Mouse (Mus musculus): Measurements from ENCODE around the gene Rbm43.

Rbm43 gene

GRCm38 (mm10) chr2:51914532-51914931 is 20.4 kb downstream of the Rbm43 start:
- DNase-seq (ENCODE audit: low spot score in 2 of 2), result no peak

GRCm38 (mm10) chr2:51912740-51913139 is 22.2 kb downstream of the Rbm43 start:
- no peak for DNase-seq (ENCODE audit: low spot score in 2 of 2)

GRCm38 (mm10) chr2:51911864-51912263 is 23.1 kb downstream of the Rbm43 start:
- no peak for DNase-seq (ENCODE audit: low spot score in 2 of 2)

GRCm38 (mm10) chr2:51907538-51908110 is 27.3 kb downstream of the Rbm43 start:
- no peak for DNase-seq (ENCODE audit: low spot score in 2 of 2)

- no peak for DNase-seq (ENCODE audit: low spot score in 2 of 2)
Measured at GRCm38 (mm10) chr2:51905637-51906036, 29.3 kb downstream of the Rbm43 start.

GRCm38 (mm10) chr2:51892411-51892901 is 42.5 kb downstream of the Rbm43 start:
- no peak for DNase-seq (ENCODE audit: low spot score in 2 of 2)

GRCm38 (mm10) chr2:51890961-51891360 is 44.0 kb downstream of the Rbm43 start:
- DNase-seq (ENCODE audit: low spot score in 2 of 2), result no peak

GRCm38 (mm10) chr2:51890139-51890538 is 44.8 kb downstream of the Rbm43 start:
- peak in 1 of 2 experiments; percentile 25 for DNase-seq (ENCODE audit: low spot score in 2 of 2)

GRCm38 (mm10) chr2:51880143-51880542 is 54.8 kb downstream of the Rbm43 start:
- no peak for DNase-seq (ENCODE audit: low spot score in 2 of 2)

Measured in frontal cortex, postnatal 25 days (tissue).